ENCODE assay signal across 9 mouse cellular contexts in the genomic region with DNA sequence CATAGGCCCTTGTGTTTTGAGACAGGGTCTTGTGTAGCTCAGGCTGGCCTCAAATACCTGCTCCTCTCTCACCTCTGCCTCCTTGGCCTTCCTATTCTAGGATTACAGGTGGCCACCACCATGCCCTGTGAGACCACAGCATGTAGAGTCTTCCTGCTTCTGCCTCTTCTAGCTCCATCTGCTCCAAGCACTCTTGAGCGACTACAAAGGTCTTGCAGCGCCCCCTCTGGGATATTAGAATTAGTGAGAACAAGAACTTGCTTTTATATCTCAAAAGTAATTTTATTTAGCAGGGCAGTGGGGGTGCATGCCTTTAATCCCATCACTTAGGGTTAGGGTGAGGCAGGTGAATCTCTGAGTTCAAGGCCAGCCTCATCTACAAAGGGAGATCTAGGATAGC.
DNase-seq lines count a peak whose midpoint lies in the region; ATAC-seq lines count a peak whose summit lies in the region.
"Had no signal": no experiment of that assay in that cellular context is flagged by ENCODE, and none has a peak within 500 bp of the region (broad histone marks: within the 10 kb centered on the region; RNA-seq: fewer than 3 reads in every experiment).

No protein-coding gene starts in this region.

- H3K9me3 ChIP-seq in limb, embryonic 11.5 days (ENCODE audit: control insufficient read depth, low read length) = no peaks in the 10 kb centered on the region
- H3K9me3 ChIP-seq in limb, embryonic 10.5 days (replicated peaks) = no peaks in the 10 kb centered on the region
- H3K9me3 ChIP-seq: heart, embryonic 15.5 days had no signal

- H3K27ac ChIP-seq in limb, embryonic 11.5 days (replicated peaks; ENCODE audit: low read depth, low read length) = no peak overlapping the region
- H3K27ac ChIP-seq in limb, embryonic 10.5 days = no peak overlapping the region
- H3K27ac ChIP-seq: heart, embryonic 15.5 days had no signal

- no peaks in the 10 kb centered on the region for H3K4me1 ChIP-seq in limb, embryonic 11.5 days (ENCODE audit: control insufficient read depth, insufficient read depth, low read length)
- H3K4me1 ChIP-seq in limb, embryonic 10.5 days = peaks cover 36% of the 10 kb centered on the region

- H3K4me2 ChIP-seq in limb, embryonic 11.5 days (ENCODE audit: low read depth, severe bottlenecking) = no peak overlapping the region
- H3K4me2 ChIP-seq: heart, embryonic 15.5 days had no signal

- H3K27me3 ChIP-seq in limb, embryonic 11.5 days (ENCODE audit: control insufficient read depth, insufficient read depth, low read length) = no peaks in the 10 kb centered on the region
- no peaks in the 10 kb centered on the region for H3K27me3 ChIP-seq in limb, embryonic 10.5 days (ENCODE audit: low read depth, poor library complexity, severe bottlenecking)
- H3K27me3 ChIP-seq: heart, embryonic 15.5 days had no signal

- H3K4me3 ChIP-seq in limb, embryonic 11.5 days (ENCODE audit: low read depth, low read length) = no peak overlapping the region
- H3K4me3 ChIP-seq in limb, embryonic 10.5 days = no peak overlapping the region
- H3K4me3 ChIP-seq: heart, embryonic 15.5 days had no signal

- no peak overlapping the region for H3K9ac ChIP-seq in limb, embryonic 11.5 days (ENCODE audit: low read length)
- H3K9ac ChIP-seq: heart, embryonic 15.5 days had no signal

- 22% methylated on average over 2 of the region's 2 CpGs for WGBS in limb, embryonic 11.5 days
- 34% methylated on average over 2 of the region's 2 CpGs for WGBS in limb, embryonic 10.5 days

- H3K36me3 ChIP-seq in limb, embryonic 11.5 days (ENCODE audit: control insufficient read depth, insufficient read depth, low read length) = no peaks in the 10 kb centered on the region
- H3K36me3 ChIP-seq in limb, embryonic 10.5 days = no peaks in the 10 kb centered on the region
- H3K36me3 ChIP-seq: heart, embryonic 15.5 days had no signal

- no peak for ATAC-seq in limb, embryonic 11.5 days (ENCODE audit: insufficient number of reproducible peaks, low FRiP score, low TSS enrichment, low read depth)

- DNase-seq in cerebellum, postnatal 10 days = peak; percentile 48 to 62
- DNase-seq in cerebellum, postnatal 4 days (ENCODE audit: low spot score in 2 of 2) = no peak
- DNase-seq in limb, embryonic 11.5 days (ENCODE audit: low spot score) = peak; percentile 41
- no peak for DNase-seq in limb, embryonic 10.5 days (ENCODE audit: low spot score)
- DNase-seq in T-cell, adult 2 months (ENCODE audit: low spot score) = peak; percentile 60
- DNase-seq in kidney, postnatal 4 days = peak; percentile 54 to 64
- DNase-seq in right cerebral cortex, postnatal 25 days = no peak
- no peak for DNase-seq in frontal cortex, postnatal 10 days (ENCODE audit: low spot score in 2 of 2)

Comparison
In these comparisons a context has a peak if more than half of its experiments do, and no peak if none do; other contexts are left out.
1. DNase-seq: peak in cerebellum, postnatal 10 days (2 of 2), limb, embryonic 11.5 days (single experiment), T-cell, adult 2 months (single experiment) and kidney, postnatal 4 days (2 of 2); none in cerebellum, postnatal 4 days (0 of 2), limb, embryonic 10.5 days (single experiment), right cerebral cortex, postnatal 25 days (single experiment) and frontal cortex, postnatal 10 days (0 of 2).